8 mouse cellular contexts compared by ENCODE assay signal in the genomic region with DNA sequence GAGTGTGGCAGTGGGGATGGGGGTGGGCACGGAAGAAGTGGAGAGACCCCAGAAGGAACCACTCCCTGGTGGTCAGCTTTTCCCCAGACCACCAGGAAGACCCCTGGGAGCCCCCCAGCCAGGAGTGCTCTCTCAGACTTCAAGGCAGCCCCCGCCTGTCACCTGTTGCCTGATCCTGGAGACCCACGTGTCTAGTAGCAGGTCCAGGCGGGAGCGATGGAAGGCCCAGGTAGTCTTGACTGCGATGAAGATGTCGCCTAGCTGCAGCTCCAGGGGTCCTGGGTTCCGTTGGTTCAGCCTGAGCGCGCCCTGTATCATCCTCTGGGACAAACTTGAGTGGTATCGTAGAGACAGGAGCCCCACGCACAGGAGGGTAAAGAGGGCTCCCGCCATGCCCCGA. TPM values are rescaled to one million over a fixed set of nuclear protein-coding genes. Genes with fewer than 3 reads are reported as not detected.
DNase-seq lines count a peak whose midpoint lies in the region; ATAC-seq and TF ChIP-seq lines count a peak whose summit lies in the region.

No protein-coding gene starts in this region.

- 53% methylated on average over 14 of the region's 14 CpGs for WGBS in liver, adult 2 months
- WGBS in embryonic facial prominence, embryonic 14.5 days: 41% methylated on average over 13 of the region's 14 CpGs
- 35% methylated on average over 14 of the region's 14 CpGs for whole genome bisulfite sequencing in intestine, embryonic 16.5 days
- 38% methylated on average over 14 of the region's 14 CpGs for WGBS in neural tube, embryonic 12.5 days

- no peak for TF ChIP-seq CTCF in liver, adult 2 months (IDR thresholded peaks at IDR 0.05; ENCODE audit: low read depth, low read length)

- H3K27ac ChIP-seq in liver, adult 2 months (replicated peaks; ENCODE audit: insufficient read depth, low read depth, low read length): peak overlapping the region; percentile 29; the same call in 1 of the 2 replicates
- peak overlapping the region; percentile 34; the same call in 1 of the 2 replicates for H3K27ac ChIP-seq in embryonic facial prominence, embryonic 14.5 days (replicated peaks; ENCODE audit: low read depth, low read length)
- peak overlapping the region; percentile 46 for H3K27ac ChIP-seq in intestine, embryonic 16.5 days (ENCODE audit: low read length)
- H3K27ac ChIP-seq in neural tube, embryonic 12.5 days: peak overlapping the region; percentile 11; the same call in 1 of the 2 replicates

- TF ChIP-seq POLR2A in liver, adult 2 months (IDR thresholded peaks at IDR 0.05; ENCODE audit: extremely low read depth, insufficient read depth, low read length): no peak

- no peaks in the 10 kb centered on the region for H3K4me1 ChIP-seq in liver, adult 2 months (ENCODE audit: control insufficient read depth, insufficient read depth, low read length)
- H3K4me1 ChIP-seq in embryonic facial prominence, embryonic 14.5 days (ENCODE audit: control insufficient read depth, insufficient read depth, low read length): peaks cover 4% of the 10 kb centered on the region; the same call in 1 of the 2 replicates
- 0 out of 2 replicates have a peak, but pooled peaks cover 8% of the 10 kb centered on the region for H3K4me1 ChIP-seq in intestine, embryonic 16.5 days (ENCODE audit: control insufficient read depth, insufficient read depth, low read length)
- peaks cover 44% of the 10 kb centered on the region for H3K4me1 ChIP-seq in neural tube, embryonic 12.5 days

- ATAC-seq in embryonic facial prominence, embryonic 14.5 days (ENCODE audit: low read depth): no peak
- no peak for ATAC-seq in intestine, embryonic 16.5 days
- ATAC-seq in neural tube, embryonic 12.5 days (ENCODE audit: low FRiP score, low read depth): peak; percentile 11; the same call in 1 of the 2 replicates

- H3K4me3 ChIP-seq in liver, adult 2 months (ENCODE audit: insufficient read depth, low read depth, low read length): peak overlapping the region; percentile 51
- peak overlapping the region; percentile 23 for H3K4me3 ChIP-seq in embryonic facial prominence, embryonic 14.5 days (ENCODE audit: low read depth, low read length)
- peak overlapping the region; percentile 40 for H3K4me3 ChIP-seq in intestine, embryonic 16.5 days (ENCODE audit: low read length)
- H3K4me3 ChIP-seq in neural tube, embryonic 12.5 days: peak overlapping the region; percentile 35

- H3K4me2 ChIP-seq in embryonic facial prominence, embryonic 14.5 days (ENCODE audit: low read depth, low read length): peak overlapping the region; percentile 35
- peak overlapping the region; percentile 46 for H3K4me2 ChIP-seq in intestine, embryonic 16.5 days (ENCODE audit: low read depth, low read length)
- H3K4me2 ChIP-seq in neural tube, embryonic 12.5 days (replicated peaks): peak overlapping the region; percentile 54

- H3K9me3 ChIP-seq in embryonic facial prominence, embryonic 14.5 days (ENCODE audit: control insufficient read depth, low read length): no peaks in the 10 kb centered on the region; the same call in 1 of the 2 replicates
- H3K9me3 ChIP-seq in intestine, embryonic 16.5 days (ENCODE audit: control insufficient read depth, low read length): peaks cover 6% of the 10 kb centered on the region; the same call in 1 of the 2 replicates
- H3K9me3 ChIP-seq in neural tube, embryonic 12.5 days: no peaks in the 10 kb centered on the region; the same call in 1 of the 2 replicates

- H3K9ac ChIP-seq in liver, adult 2 months (ENCODE audit: low read depth, low read length): peak overlapping the region; percentile 25
- H3K9ac ChIP-seq in embryonic facial prominence, embryonic 14.5 days (ENCODE audit: low read depth, low read length): peak overlapping the region; percentile 28; the same call in 1 of the 2 replicates
- peak overlapping the region; percentile 53 for H3K9ac ChIP-seq in intestine, embryonic 16.5 days (ENCODE audit: low read depth, low read length)
- H3K9ac ChIP-seq in neural tube, embryonic 12.5 days: peak overlapping the region; percentile 44

- no peaks in the 10 kb centered on the region for H3K79me2 ChIP-seq in liver, adult 2 months (ENCODE audit: control insufficient read depth, insufficient read depth, low read length)

- H3K27me3 ChIP-seq in liver, adult 2 months (ENCODE audit: control insufficient read depth, insufficient read depth, low read length): no peaks in the 10 kb centered on the region
- no peaks in the 10 kb centered on the region for H3K27me3 ChIP-seq in embryonic facial prominence, embryonic 14.5 days (replicated peaks; ENCODE audit: control insufficient read depth, insufficient read depth, low read length)
- H3K27me3 ChIP-seq in intestine, embryonic 16.5 days (replicated peaks; ENCODE audit: control insufficient read depth, insufficient read depth, low read length): no peaks in the 10 kb centered on the region
- H3K27me3 ChIP-seq in neural tube, embryonic 12.5 days (replicated peaks): no peaks in the 10 kb centered on the region

- H3K36me3 ChIP-seq in liver, adult 2 months (ENCODE audit: control insufficient read depth, insufficient read depth, low read length): no peaks in the 10 kb centered on the region
- H3K36me3 ChIP-seq in embryonic facial prominence, embryonic 14.5 days (ENCODE audit: control insufficient read depth, insufficient read depth, low read length): no peaks in the 10 kb centered on the region
- peaks cover 2% of the 10 kb centered on the region; the same call in 1 of the 2 replicates for H3K36me3 ChIP-seq in intestine, embryonic 16.5 days (ENCODE audit: control insufficient read depth, insufficient read depth, low read length)
- 0 out of 2 replicates have a peak, but pooled peaks cover 4% of the 10 kb centered on the region for H3K36me3 ChIP-seq in neural tube, embryonic 12.5 days

- DNase-seq in liver, adult 2 months (ENCODE audit: extremely low read depth, low read depth, low spot score): no peak
- no peak for DNase-seq in liver
- no peak for DNase-seq in embryonic facial prominence, embryonic 14.5 days (ENCODE audit: low spot score)
- no peak for DNase-seq in gastrocnemius, postnatal 10 days
- DNase-seq in layer of hippocampus, adult 8-10 months (ENCODE audit: low spot score in 2 of 2): no peak
- no peak for DNase-seq in thymus, postnatal 4 days

RNA-seq across cellular contexts. Expression of gene Mfng, which starts 0.4 kb away (rescaled TPM):
- 0.74 and 1.1 TPM in 2 replicates for total RNA-seq in liver, adult 2 months (2014; rRNA removed)
- 1.2 and 2.3 TPM in 2 replicates for polyA plus RNA-seq in liver, adult 2 months (2012; rRNA removed)
- 13.6 and 13.7 TPM in 2 replicates for polyA plus RNA-seq in embryonic facial prominence, embryonic 14.5 days (2014; fragmentation: Nextera tagmentation; extraction: Ambion mirVana)
- polyA plus RNA-seq in intestine, embryonic 16.5 days (2015; fragmentation: Nextera tagmentation; extraction: Ambion mirVana): 17.2 and 18.2 TPM in 2 replicates
- 65.3 and 72.9 TPM in 2 replicates for polyA plus RNA-seq in neural tube, embryonic 12.5 days (2016; fragmentation: Nextera tagmentation; extraction: Ambion mirVana)
- 1 to 10 TPM; 7.9 to 9.5 TPM for total RNA-seq in gastrocnemius, postnatal 10 days (2021)
- total RNA-seq in layer of hippocampus, adult 8-10 months (2022): 10 to 100 TPM in 1 of 4 experiments, 1 to 10 TPM in 3; 6.5 to 11.2 (median 8.1) TPM

RNA-seq across cellular contexts. Expression of gene Card10, which starts 30.0 kb away (rescaled TPM):
- total RNA-seq in liver, adult 2 months (2014; rRNA removed): 2.7 and 4.3 TPM in 2 replicates
- 15.0 and 18.7 TPM in 2 replicates for polyA plus RNA-seq in liver, adult 2 months (2012; rRNA removed)
- 6.1 and 6.3 TPM in 2 replicates for polyA plus RNA-seq in embryonic facial prominence, embryonic 14.5 days (2014; fragmentation: Nextera tagmentation; extraction: Ambion mirVana)
- polyA plus RNA-seq in intestine, embryonic 16.5 days (2015; fragmentation: Nextera tagmentation; extraction: Ambion mirVana): 5.2 and 6.1 TPM in 2 replicates
- polyA plus RNA-seq in neural tube, embryonic 12.5 days (2016; fragmentation: Nextera tagmentation; extraction: Ambion mirVana): 2.8 and 3.4 TPM in 2 replicates
- 10 to 100 TPM in 1 of 2 experiments, 1 to 10 TPM in 1; 9.3 to 11.3 TPM for total RNA-seq in gastrocnemius, postnatal 10 days (2021)
- total RNA-seq in layer of hippocampus, adult 8-10 months (2022): 1 to 10 TPM; 6.6 to 8.2 (median 6.9) TPM

RNA-seq across cellular contexts. Expression of gene Elfn2, which starts 54.3 kb away (rescaled TPM):
- total RNA-seq in liver, adult 2 months (2014; rRNA removed): not detected in 2 replicates
- polyA plus RNA-seq in liver, adult 2 months (2012; rRNA removed): not detected in 2 replicates
- 0.18 and 0.28 TPM in 2 replicates for polyA plus RNA-seq in embryonic facial prominence, embryonic 14.5 days (2014; fragmentation: Nextera tagmentation; extraction: Ambion mirVana)
- polyA plus RNA-seq in intestine, embryonic 16.5 days (2015; fragmentation: Nextera tagmentation; extraction: Ambion mirVana): 0.06 and 0.13 TPM in 2 replicates
- 1.9 and 2.0 TPM in 2 replicates for polyA plus RNA-seq in neural tube, embryonic 12.5 days (2016; fragmentation: Nextera tagmentation; extraction: Ambion mirVana)
- total RNA-seq in gastrocnemius, postnatal 10 days (2021): under 1 TPM; 0.20 to 0.23 TPM
- total RNA-seq in layer of hippocampus, adult 8-10 months (2022): 100 to 1,000 TPM; 176 to 224 (median 201) TPM
